Mouse (Mus musculus) myocyte (in vitro differentiated cells): ENCODE data around the gene BC024978.

ENCODE experiments used
- POLR2A ChIP-seq: IDR thresholded peaks from one replicate; pipeline ENCODE4 v1.6.1; 2011; ENCODE audit warnings: low read depth, mild to moderate bottlenecking, control low read depth, moderate library complexity; ENCODE audit not compliant: insufficient read length
- SRF ChIP-seq: IDR thresholded peaks from one replicate; pipeline ENCODE4 v1.6.1; 2011; ENCODE audit warnings: low read depth; ENCODE audit not compliant: control insufficient read depth, insufficient read length

DNA sequence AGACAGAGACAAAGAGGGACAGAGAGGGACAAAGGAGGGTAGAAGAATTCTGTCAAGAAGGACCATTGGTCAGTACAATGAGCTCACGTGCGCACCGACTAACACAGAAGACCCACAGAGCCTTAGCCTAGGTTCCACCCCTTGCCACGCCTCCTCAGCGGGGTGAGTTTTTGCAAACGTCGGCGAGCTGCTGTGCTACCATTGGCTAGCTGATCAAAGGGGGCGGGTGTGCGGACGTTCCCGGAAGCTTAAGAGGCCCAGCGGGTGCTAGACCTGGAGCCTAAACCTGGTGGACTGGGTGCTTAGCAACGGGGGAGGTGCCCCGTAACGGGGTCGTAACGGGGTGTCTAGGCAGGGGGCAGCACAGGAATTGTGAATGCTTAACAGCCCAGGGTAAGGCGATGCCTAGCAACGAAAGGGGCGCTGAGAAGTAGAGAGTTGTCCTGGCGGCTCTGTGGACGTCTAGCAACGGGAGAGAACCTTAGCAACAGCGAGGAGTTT is 37.2 kb downstream of the BC024978 start, which contains the start of gene Coq8b:
- TF ChIP-seq POLR2A (peak; percentile 55), SRF (no peak)
